Mouse (Mus musculus): ENCODE data around the gene Zdhhc17. TPM values are rescaled to one million over a fixed set of nuclear protein-coding genes. Genes with fewer than 3 reads are reported as not detected.

Gene Zdhhc17
- total RNA-seq, 1 experiment from 2014 or later = 45.1 TPM

- DNase-seq = no peak
These were observed 89.5 kb downstream of the Zdhhc17 start for GRCm38 (mm10) chr10:110920368-110920950.

- DNase-seq = peak; percentile 94
These were observed 90.2 kb downstream of the Zdhhc17 start, which contains the start of gene Csrp2 for GRCm38 (mm10) chr10:110919531-110920343. Gene Csrp2 (plus strand): TSS chr10:110919789.

- no peak for DNase-seq
These were observed 91.2 kb downstream of the Zdhhc17 start for GRCm38 (mm10) chr10:110918414-110919391.

GRCm38 (mm10) chr10:110917521-110917920 lies 92.4 kb downstream of the Zdhhc17 start:
- DNase-seq = no peak

GRCm38 (mm10) chr10:110916666-110917344 lies 93.1 kb downstream of the Zdhhc17 start:
- DNase-seq = no peak

- no peak for DNase-seq
These were observed 106.1 kb downstream of the Zdhhc17 start for GRCm38 (mm10) chr10:110903862-110904261.

- DNase-seq = no peak
These were observed 110.0 kb downstream of the Zdhhc17 start for GRCm38 (mm10) chr10:110899744-110900501.

Other genes with a start within 250 kb of the Zdhhc17 start
- gene Csrp2, start 90.4 kb downstream of the Zdhhc17 start, total RNA-seq (2021) = 219 and 236 TPM in 2 replicates
- 24.6 and 30.1 TPM in 2 replicates for gene Osbpl8, start 154.6 kb upstream of the Zdhhc17 start, total RNA-seq (2021)

Data from adrenal gland, postnatal 25 days (tissue).